Mouse (Mus musculus): Measurements from ENCODE around the gene Vmn2r55.
"Not testable (repeated sequence)": the region's sequence is repeated elsewhere in the genome, so short reads cannot be mapped to it uniquely, and the experiment has no call there.

Gene Vmn2r55

GRCm38 (mm10) chr7:12684903-12685302 lies at the start of gene Vmn2r55:
Gene Vmn2r55 (minus strand): TSS chr7:12685003.
- not testable (repeated sequence) for DNase-seq (ENCODE audit: low spot score)

GRCm38 (mm10) chr7:12640219-12640618 lies 44.6 kb downstream of the Vmn2r55 start, which contains the start of gene Vmn2r54:
Gene Vmn2r54 (minus strand): TSS chr7:12640319.
- DNase-seq (ENCODE audit: low spot score): not testable (repeated sequence)

- DNase-seq (ENCODE audit: low spot score): no peak
These were observed 76.1 kb downstream of the Vmn2r55 start, which contains the start of gene Vmn2r53 for GRCm38 (mm10) chr7:12608688-12609087. Gene Vmn2r53 (minus strand): TSS chr7:12608788.

All from c-Kit-positive CD71-positive TER-119-positive erythroid progenitor cells, embryonic 14.5 days (primary cell).